Mouse (Mus musculus) lung, postnatal 0 days (tissue): Measurements from ENCODE around the gene Ing4.

Source experiments
- CTCF ChIP-seq: IDR thresholded peaks from 2 replicates; pipeline ENCODE4 v1.5.1; 2016; ENCODE audit warnings: antibody characterized with exemption, mild to moderate bottlenecking
- EP300 ChIP-seq: IDR thresholded peaks from 2 replicates; pipeline ENCODE4 v1.6.1; 2016; ENCODE audit warnings: antibody characterized with exemption, mild to moderate bottlenecking, control low read depth

- TF ChIP-seq CTCF: no peak
- no peak for TF ChIP-seq EP300
Measured at GRCm38 (mm10) chr6:125017682-125018081, 21.9 kb upstream of the Ing4 start.
